Mouse (Mus musculus): ENCODE measurements around the gene Rnf215. TPM values are rescaled to one million over a fixed set of nuclear protein-coding genes. Genes with fewer than 3 reads are reported as not detected.

Rnf215 gene
- polyA plus RNA-seq, 1 experiment, result 13.6 TPM

GRCm38 (mm10) chr11:4116458-4117141, 18.4 kb upstream of the Rnf215 start:
- TF ChIP-seq CEBPB (IDR thresholded peaks at IDR 0.05; ENCODE audit: low read depth) (no peak), MYOD1 (IDR thresholded peaks at IDR 0.05; ENCODE audit: control insufficient read depth, insufficient read length, low read depth) (peak; percentile 63), FOSL1 (IDR thresholded peaks at IDR 0.05; ENCODE audit: insufficient read depth, low read length, poor library complexity, severe bottlenecking) (no peak), USF1 (IDR thresholded peaks at IDR 0.05; ENCODE audit: low read depth) (no peak), MAX (IDR thresholded peaks at IDR 0.05) (no peak), MYOG (IDR thresholded peaks at IDR 0.05; ENCODE audit: control insufficient read depth, extremely low read depth, insufficient read length) (no peak)
- Histone ChIP-seq H3K4me3 (ENCODE audit: insufficient read depth, poor library complexity, severe bottlenecking) (no peak overlapping the region), H3K79me2 (ENCODE audit: control insufficient read depth, insufficient read depth) (no peaks in the 10 kb centered on the region), H3K27me3 (ENCODE audit: control insufficient read depth, insufficient read depth, insufficient read length) (no peaks in the 10 kb centered on the region), H3K79me3 (ENCODE audit: low read depth) (no peaks in the 10 kb centered on the region), H3K36me3 (ENCODE audit: control insufficient read depth, insufficient read depth) (no peaks in the 10 kb centered on the region), H3ac (ENCODE audit: control insufficient read depth, insufficient read length, low read depth) (no peak overlapping the region)

GRCm38 (mm10) chr11:4117372-4118071, 17.5 kb upstream of the Rnf215 start:
- Histone ChIP-seq H3K27me3 (ENCODE audit: control insufficient read depth, insufficient read depth, insufficient read length) (no peaks in the 10 kb centered on the region), H3ac (ENCODE audit: control insufficient read depth, insufficient read length, low read depth) (peak overlapping the region; percentile 89), H3K36me3 (ENCODE audit: control insufficient read depth, insufficient read depth) (no peaks in the 10 kb centered on the region), H3K4me3 (ENCODE audit: insufficient read depth, poor library complexity, severe bottlenecking) (peak overlapping the region; percentile 25), H3K79me2 (ENCODE audit: control insufficient read depth, insufficient read depth) (no peaks in the 10 kb centered on the region), H3K79me3 (ENCODE audit: low read depth) (no peaks in the 10 kb centered on the region)
- TF ChIP-seq MYOD1 (IDR thresholded peaks at IDR 0.05; ENCODE audit: control insufficient read depth, insufficient read length, low read depth), result no peak
- TF ChIP-seq CTCF (IDR thresholded peaks at IDR 0.05; ENCODE audit: control insufficient read depth, insufficient read depth, insufficient read length), result no peak
- TF ChIP-seq USF1 (IDR thresholded peaks at IDR 0.05; ENCODE audit: low read depth), result no peak
- no peak for TF ChIP-seq MYOG (IDR thresholded peaks at IDR 0.05; ENCODE audit: control insufficient read depth, extremely low read depth, insufficient read length)
- TF ChIP-seq MAX (IDR thresholded peaks at IDR 0.05), result no peak
- TF ChIP-seq CEBPB (IDR thresholded peaks at IDR 0.05; ENCODE audit: low read depth), result no peak
- TF ChIP-seq FOSL1 (IDR thresholded peaks at IDR 0.05; ENCODE audit: insufficient read depth, low read length, poor library complexity, severe bottlenecking), result no peak

GRCm38 (mm10) chr11:4118081-4118921, 16.7 kb upstream of the Rnf215 start:
- peak overlapping the region; percentile 25 for H3K4me3 ChIP-seq (ENCODE audit: insufficient read depth, poor library complexity, severe bottlenecking)
- no peaks in the 10 kb centered on the region for H3K79me2 ChIP-seq (ENCODE audit: control insufficient read depth, insufficient read depth)
- H3K79me3 ChIP-seq (ENCODE audit: low read depth), result no peaks in the 10 kb centered on the region
- H3K27me3 ChIP-seq (ENCODE audit: control insufficient read depth, insufficient read depth, insufficient read length), result no peaks in the 10 kb centered on the region
- TF ChIP-seq CTCF (IDR thresholded peaks at IDR 0.05; ENCODE audit: control insufficient read depth, insufficient read depth, insufficient read length) (no peak), MYOD1 (IDR thresholded peaks at IDR 0.05; ENCODE audit: control insufficient read depth, insufficient read length, low read depth) (no peak), MAX (IDR thresholded peaks at IDR 0.05) (no peak), CEBPB (IDR thresholded peaks at IDR 0.05; ENCODE audit: low read depth) (no peak), MYOG (IDR thresholded peaks at IDR 0.05; ENCODE audit: control insufficient read depth, extremely low read depth, insufficient read length) (no peak), FOSL1 (IDR thresholded peaks at IDR 0.05; ENCODE audit: insufficient read depth, low read length, poor library complexity, severe bottlenecking) (no peak), USF1 (IDR thresholded peaks at IDR 0.05; ENCODE audit: low read depth) (no peak)
- H3ac ChIP-seq (ENCODE audit: control insufficient read depth, insufficient read length, low read depth), result peak overlapping the region; percentile 89
- H3K36me3 ChIP-seq (ENCODE audit: control insufficient read depth, insufficient read depth), result no peaks in the 10 kb centered on the region

- Histone ChIP-seq H3K27me3 (ENCODE audit: control insufficient read depth, insufficient read depth, insufficient read length) (no peaks in the 10 kb centered on the region), H3K4me3 (ENCODE audit: insufficient read depth, poor library complexity, severe bottlenecking) (no peak overlapping the region), H3K79me3 (ENCODE audit: low read depth) (no peaks in the 10 kb centered on the region), H3K79me2 (ENCODE audit: control insufficient read depth, insufficient read depth) (no peaks in the 10 kb centered on the region), H3ac (ENCODE audit: control insufficient read depth, insufficient read length, low read depth) (no peak overlapping the region), H3K36me3 (ENCODE audit: control insufficient read depth, insufficient read depth) (no peaks in the 10 kb centered on the region)
- TF ChIP-seq CTCF (IDR thresholded peaks at IDR 0.05; ENCODE audit: control insufficient read depth, insufficient read depth, insufficient read length) (no peak), MYOD1 (IDR thresholded peaks at IDR 0.05; ENCODE audit: control insufficient read depth, insufficient read length, low read depth) (peak; percentile 6), MYOG (IDR thresholded peaks at IDR 0.05; ENCODE audit: control insufficient read depth, extremely low read depth, insufficient read length) (no peak)
These were observed 15.4 kb upstream of the Rnf215 start for GRCm38 (mm10) chr11:4119635-4120034.

- no peak overlapping the region for H3ac ChIP-seq (ENCODE audit: control insufficient read depth, insufficient read length, low read depth)
- no peaks in the 10 kb centered on the region for H3K27me3 ChIP-seq (ENCODE audit: control insufficient read depth, insufficient read depth, insufficient read length)
- no peaks in the 10 kb centered on the region for H3K36me3 ChIP-seq (ENCODE audit: control insufficient read depth, insufficient read depth)
- no peaks in the 10 kb centered on the region for H3K79me3 ChIP-seq (ENCODE audit: low read depth)
- no peak overlapping the region for H3K4me3 ChIP-seq (ENCODE audit: insufficient read depth, poor library complexity, severe bottlenecking)
- H3K79me2 ChIP-seq (ENCODE audit: control insufficient read depth, insufficient read depth), result no peaks in the 10 kb centered on the region
- TF ChIP-seq CTCF (IDR thresholded peaks at IDR 0.05; ENCODE audit: control insufficient read depth, insufficient read depth, insufficient read length) (no peak), FOSL1 (IDR thresholded peaks at IDR 0.05; ENCODE audit: insufficient read depth, low read length, poor library complexity, severe bottlenecking) (no peak), MYOG (IDR thresholded peaks at IDR 0.05; ENCODE audit: control insufficient read depth, extremely low read depth, insufficient read length) (no peak), MAX (IDR thresholded peaks at IDR 0.05) (no peak), USF1 (IDR thresholded peaks at IDR 0.05; ENCODE audit: low read depth) (no peak), MYOD1 (IDR thresholded peaks at IDR 0.05; ENCODE audit: control insufficient read depth, insufficient read length, low read depth) (no peak), CEBPB (IDR thresholded peaks at IDR 0.05; ENCODE audit: low read depth) (no peak)
These were observed 13.3 kb upstream of the Rnf215 start for GRCm38 (mm10) chr11:4121691-4122090.

Data from C2C12 (cell line).